Mouse (Mus musculus) megakaryocyte, embryonic 14.5 days (primary cell): ENCODE data around the gene Cmah.

Experiments
- FLI1 ChIP-seq: IDR thresholded peaks from 2 replicates; pipeline ENCODE4 v1.6.1; 2012; ENCODE audit warnings: low read length, inconsistent platforms, mixed read lengths
- GATA1 ChIP-seq: IDR thresholded peaks from 3 replicates; pipeline ENCODE4 v1.6.1; 2012; ENCODE audit warnings: mixed read lengths, low read length, inconsistent platforms, borderline replicate concordance

GRCm38 (mm10) chr13:24511367-24511766 lies 184.2 kb downstream of the Cmah start:
- TF ChIP-seq GATA1 (peak; percentile 8; the same call in 1 of the 3 replicates), FLI1 (0 out of 2 replicates have a peak, but pooled peaks have one; percentile 16)
